Mouse (Mus musculus) forebrain, postnatal 0 days (tissue): ENCODE results near the gene Tle3. TPM values are rescaled to one million over a fixed set of nuclear protein-coding genes. Genes with fewer than 3 reads are reported as not detected.

Experiments used
- ATAC-seq: fragments of 200-750 bp; cut with Nextera tagmentation; 2 replicates; pipeline ENCODE4 v1.8.0; 2017; ENCODE audit warnings: mild to moderate bottlenecking, moderate library complexity
- DNase-seq: peaks from one replicate; pipeline ENCODE4 v3.0.0-alpha.2; 2015
- H3K27ac ChIP-seq: fragments of 300-500 bp; sonication (generic); 2 replicates; pipeline ENCODE4 v1.5.1; 2014; ENCODE audit warnings: low read depth, mild to moderate bottlenecking, antibody characterized with exemption, low read length, moderate library complexity, mixed read lengths
- H3K27me3 ChIP-seq: fragments of 300-500 bp; sonication (generic); 2 replicates; pipeline ENCODE4 v1.6.1; 2014; ENCODE audit warnings: mild to moderate bottlenecking, low read length, mixed read lengths; ENCODE audit not compliant: insufficient read depth
- H3K36me3 ChIP-seq: fragments of 300-500 bp; sonication (generic); 2 replicates; pipeline ENCODE4 v1.6.1; 2014; ENCODE audit warnings: mild to moderate bottlenecking, moderate library complexity; ENCODE audit not compliant: insufficient read depth
- H3K4me1 ChIP-seq: fragments of 300-500 bp; sonication (generic); 2 replicates; pipeline ENCODE4 v1.6.1; 2014; ENCODE audit warnings: antibody characterized with exemption; ENCODE audit not compliant: insufficient read depth
- H3K4me2 ChIP-seq: fragments of 300-500 bp; sonication (generic); 2 replicates; pipeline ENCODE4 v1.6.1; 2014; ENCODE audit warnings: low read depth, mild to moderate bottlenecking, moderate library complexity
- H3K4me3 ChIP-seq: fragments of 300-500 bp; sonication (generic); 2 replicates; pipeline ENCODE4 v1.5.1; 2014; ENCODE audit warnings: low read depth, low read length, mixed read lengths
- H3K9ac ChIP-seq: fragments of 300-500 bp; sonication (generic); 2 replicates; pipeline ENCODE4 v1.6.1; 2014; ENCODE audit warnings: mild to moderate bottlenecking
- H3K9me3 ChIP-seq: fragments of 300-500 bp; sonication (generic); 2 replicates; pipeline ENCODE4 v1.6.1; 2016; ENCODE audit warnings: low read length
- CTCF ChIP-seq: sonication (generic); IDR thresholded peaks from 2 replicates; pipeline ENCODE4 v1.5.1; 2016; ENCODE audit warnings: antibody characterized with exemption, control low read depth, low read depth
- WGBS: fragments of 180-500 bp; shearing (Covaris S2); extraction: QIAGEN DNeasy Blood & Tissue Kit; methylation state at CpG from one replicate; pipeline ENCODE4 v1.1.7; 2014; 5-methylcytosine and 5-hydroxymethylcytosine counted together
- polyA plus RNA-seq: library from polyadenylated mRNA; unstranded; fragments of >200 nt; fragmentation: Nextera tagmentation; extraction: Ambion mirVana; gene quantifications from 2 replicates; pipeline ENCODE4 v1.2.1, GENCODE M21; 2015
- total RNA-seq: library from RNA; depleted of rRNA; stranded (reverse); fragments of >200 nt; gene quantifications from 2 replicates; pipeline ENCODE4 v1.2.3, GENCODE M21; 2014

Gene Tle3
- total and polyA plus RNA-seq, 2 experiments from 2014 or later: 16.3 to 66.3 TPM

GRCm38 (mm10) chr9:61372510-61372975, 377 bp downstream of the Tle3 start:
- Histone ChIP-seq H3K4me3 (peak overlapping the region; percentile 83), H3K27ac (peak overlapping the region; percentile 93), H3K9me3 (no peaks in the 10 kb centered on the region), H3K4me2 (peak overlapping the region; percentile 99), H3K9ac (peak overlapping the region; percentile 88), H3K4me1 (peaks cover 13% of the 10 kb centered on the region), H3K36me3 (no peaks in the 10 kb centered on the region), H3K27me3 (peaks cover 6% of the 10 kb centered on the region; the same call in 1 of the 2 replicates)
- 2% methylated on average over 42 of the region's 42 CpGs for WGBS
- peak; percentile 5; the same call in 1 of the 2 replicates for ATAC-seq
- DNase-seq: no peak
- no peak for TF ChIP-seq CTCF

GRCm38 (mm10) chr9:61372976-61373633, 939 bp downstream of the Tle3 start:
- H3K9ac ChIP-seq: peak overlapping the region; percentile 88
- H3K9me3 ChIP-seq: no peaks in the 10 kb centered on the region
- peak overlapping the region; percentile 99 for H3K4me2 ChIP-seq
- H3K27ac ChIP-seq: peak overlapping the region; percentile 93
- WGBS: 1% methylated on average over 64 of the region's 66 CpGs
- peak; percentile 50 for TF ChIP-seq CTCF
- ATAC-seq (no peak), DNase-seq (peak; percentile 79)
- peak overlapping the region; percentile 83 for H3K4me3 ChIP-seq
- no peaks in the 10 kb centered on the region for H3K36me3 ChIP-seq
- H3K27me3 ChIP-seq: 0 out of 2 replicates have a peak, but pooled peaks cover under 1% of the 10 kb centered on the region
- peaks cover 17% of the 10 kb centered on the region for H3K4me1 ChIP-seq

GRCm38 (mm10) chr9:61373634-61373941, 1.4 kb downstream of the Tle3 start:
- Histone ChIP-seq H3K9ac (peak overlapping the region; percentile 88), H3K27ac (peak overlapping the region; percentile 93), H3K27me3 (no peaks in the 10 kb centered on the region), H3K4me1 (peaks cover 22% of the 10 kb centered on the region), H3K4me3 (peak overlapping the region; percentile 83), H3K9me3 (no peaks in the 10 kb centered on the region), H3K36me3 (0 out of 2 replicates have a peak, but pooled peaks cover 3% of the 10 kb centered on the region), H3K4me2 (peak overlapping the region; percentile 99)
- DNase-seq: no peak
- WGBS: 2% methylated on average over 23 of the region's 23 CpGs
- no peak for ATAC-seq
- no peak; the same call in 1 of the 2 replicates for TF ChIP-seq CTCF

GRCm38 (mm10) chr9:61373942-61374900, 2.1 kb downstream of the Tle3 start:
- no peaks in the 10 kb centered on the region for H3K27me3 ChIP-seq
- H3K27ac ChIP-seq: peak overlapping the region; percentile 93
- peak; percentile 55 for DNase-seq
- ATAC-seq: no peak
- H3K9me3 ChIP-seq: no peaks in the 10 kb centered on the region
- whole genome bisulfite sequencing: under 1% methylated on average over 50 of the region's 51 CpGs
- H3K4me2 ChIP-seq: peak overlapping the region; percentile 99
- 0 out of 2 replicates have a peak, but pooled peaks cover 4% of the 10 kb centered on the region for H3K36me3 ChIP-seq
- peak overlapping the region; percentile 83 for H3K4me3 ChIP-seq
- peaks cover 22% of the 10 kb centered on the region for H3K4me1 ChIP-seq
- H3K9ac ChIP-seq: peak overlapping the region; percentile 88
- TF ChIP-seq CTCF: peak; percentile 32

- 11% methylated on average over 5 of the region's 5 CpGs for WGBS
- Histone ChIP-seq H3K27me3 (no peaks in the 10 kb centered on the region), H3K4me1 (peaks cover 25% of the 10 kb centered on the region), H3K4me3 (peak overlapping the region; percentile 83), H3K4me2 (peak overlapping the region; percentile 99), H3K36me3 (0 out of 2 replicates have a peak, but pooled peaks cover 4% of the 10 kb centered on the region), H3K27ac (no peak overlapping the region), H3K9me3 (no peaks in the 10 kb centered on the region), H3K9ac (peak overlapping the region; percentile 88; the same call in 1 of the 2 replicates)
- TF ChIP-seq CTCF: no peak
- no peak for DNase-seq
- ATAC-seq: no peak
These were observed 2.8 kb downstream of the Tle3 start for GRCm38 (mm10) chr9:61375002-61375401.

GRCm38 (mm10) chr9:61375802-61376561, 3.8 kb downstream of the Tle3 start:
- Histone ChIP-seq H3K9me3 (no peaks in the 10 kb centered on the region), H3K9ac (no peak overlapping the region), H3K36me3 (0 out of 2 replicates have a peak, but pooled peaks cover 4% of the 10 kb centered on the region), H3K27me3 (no peaks in the 10 kb centered on the region), H3K4me1 (peaks cover 33% of the 10 kb centered on the region), H3K27ac (no peak overlapping the region), H3K4me3 (peak overlapping the region; percentile 83), H3K4me2 (peak overlapping the region; percentile 99)
- ATAC-seq (no peak), DNase-seq (no peak)
- TF ChIP-seq CTCF: no peak
- WGBS: 22% methylated on average over 11 of the region's 11 CpGs
